Mouse (Mus musculus) hindbrain, postnatal 0 days (tissue): ENCODE measurements around the gene Serinc4. TPM values are rescaled to one million over a fixed set of nuclear protein-coding genes. Genes with fewer than 3 reads are reported as not detected.
"Not testable (repeated sequence)": the region's sequence is repeated elsewhere in the genome, so short reads cannot be mapped to it uniquely, and the experiment has no call there.

ENCODE experiments used
- ATAC-seq: fragments of 200-750 bp; cut with Nextera tagmentation; 2 replicates; pipeline ENCODE4 v1.8.0; 2017; ENCODE audit warnings: mild to moderate bottlenecking, moderate TSS enrichment, moderate library complexity
- DNase-seq: peaks from one replicate; pipeline ENCODE4 v3.0.0-alpha.2; 2015; ENCODE audit warnings: low spot score
- H3K27ac ChIP-seq: fragments of 300-500 bp; sonication (generic); 2 replicates; pipeline ENCODE4 v1.5.1; 2014; ENCODE audit warnings: mild to moderate bottlenecking
- H3K27me3 ChIP-seq: fragments of 300-500 bp; sonication (generic); 2 replicates; pipeline ENCODE4 v1.6.1; 2014; ENCODE audit warnings: low read length, mixed read lengths; ENCODE audit not compliant: insufficient read depth
- H3K36me3 ChIP-seq: fragments of 300-500 bp; sonication (generic); 2 replicates; pipeline ENCODE4 v1.6.1; 2014; ENCODE audit warnings: low read length, mixed read lengths; ENCODE audit not compliant: insufficient read depth
- H3K4me1 ChIP-seq: fragments of 300-500 bp; sonication (generic); 2 replicates; pipeline ENCODE4 v1.6.1; 2014; ENCODE audit warnings: antibody characterized with exemption, low read length, mixed read lengths; ENCODE audit not compliant: insufficient read depth
- H3K4me2 ChIP-seq: fragments of 300-500 bp; sonication (generic); 2 replicates; pipeline ENCODE4 v1.6.1; 2014; ENCODE audit warnings: low read depth, mild to moderate bottlenecking, low read length, moderate library complexity, mixed read lengths
- H3K4me3 ChIP-seq: fragments of 300-500 bp; sonication (generic); 2 replicates; pipeline ENCODE4 v1.5.1; 2014; ENCODE audit warnings: low read length
- H3K9ac ChIP-seq: fragments of 300-500 bp; sonication (generic); replicated peaks from 2 replicates; pipeline ENCODE4 v1.6.1; 2014; ENCODE audit warnings: mild to moderate bottlenecking, low read length, moderate library complexity, mixed read lengths
- H3K9me3 ChIP-seq: fragments of 300-500 bp; sonication (generic); 2 replicates; pipeline ENCODE4 v1.6.1; 2016; ENCODE audit warnings: low read length, mixed read lengths
- CTCF ChIP-seq: IDR thresholded peaks from 2 replicates; pipeline ENCODE4 v1.5.1; 2016; ENCODE audit warnings: antibody characterized with exemption, control low read depth, low read depth
- WGBS: fragments of 180-500 bp; shearing (Covaris S2); extraction: QIAGEN DNeasy Blood & Tissue Kit; methylation state at CpG from one replicate; pipeline ENCODE4 v1.1.7; 2014; 5-methylcytosine and 5-hydroxymethylcytosine counted together
- polyA plus RNA-seq: library from polyadenylated mRNA; unstranded; fragments of >200 nt; fragmentation: Nextera tagmentation; extraction: Ambion mirVana; gene quantifications from 2 replicates; pipeline ENCODE4 v1.2.1, GENCODE M21; 2015
- total RNA-seq: library from RNA; depleted of rRNA; stranded (reverse); fragments of >200 nt; gene quantifications from 2 replicates; pipeline ENCODE4 v1.2.3, GENCODE M21; 2014

Gene Serinc4
- total and polyA plus RNA-seq, 2 experiments from 2014 or later = 1.1 to 1.3 TPM

- TF ChIP-seq CTCF = no peak
- DNase-seq (no peak), ATAC-seq (no peak)
- H3K36me3 ChIP-seq = no peaks in the 10 kb centered on the region
- H3K4me3 ChIP-seq = no peak overlapping the region
- H3K4me1 ChIP-seq = no peaks in the 10 kb centered on the region
- H3K4me2 ChIP-seq = no peak overlapping the region
- 69% methylated on average over 3 of the region's 3 CpGs for WGBS
- no peaks in the 10 kb centered on the region for H3K27me3 ChIP-seq
- H3K27ac ChIP-seq = no peak overlapping the region
- no peaks in the 10 kb centered on the region for H3K9me3 ChIP-seq
- no peak overlapping the region for H3K9ac ChIP-seq
Measured at GRCm38 (mm10) chr2:121477491-121478266, 21.1 kb upstream of the Serinc4 start.

GRCm38 (mm10) chr2:121475306-121475705, 18.7 kb upstream of the Serinc4 start:
- not testable (repeated sequence) for H3K36me3 ChIP-seq, H3K27ac ChIP-seq, ATAC-seq, H3K9ac ChIP-seq, H3K9me3 ChIP-seq, H3K27me3 ChIP-seq, DNase-seq, H3K4me1 ChIP-seq, H3K4me3 ChIP-seq, H3K4me2 ChIP-seq
- 98% methylated on average over 2 of the region's 2 CpGs for WGBS

GRCm38 (mm10) chr2:121474180-121474535, 17.6 kb upstream of the Serinc4 start:
- no peak for TF ChIP-seq CTCF
- ATAC-seq (no peak; the same call in 1 of the 2 replicates), DNase-seq (no peak)
- 0 out of 2 replicates have a peak overlapping the region, but pooled peaks have one; percentile 27 for H3K27ac ChIP-seq
- peak overlapping the region; percentile 60 for H3K4me2 ChIP-seq
- H3K27me3 ChIP-seq = no peaks in the 10 kb centered on the region
- WGBS = 34% methylated on average over 8 of the region's 8 CpGs
- H3K36me3 ChIP-seq = no peaks in the 10 kb centered on the region
- H3K4me1 ChIP-seq = no peaks in the 10 kb centered on the region
- H3K9ac ChIP-seq = no peak overlapping the region; the same call in 1 of the 2 replicates
- H3K9me3 ChIP-seq = no peaks in the 10 kb centered on the region
- peak overlapping the region; percentile 60 for H3K4me3 ChIP-seq

DNA sequence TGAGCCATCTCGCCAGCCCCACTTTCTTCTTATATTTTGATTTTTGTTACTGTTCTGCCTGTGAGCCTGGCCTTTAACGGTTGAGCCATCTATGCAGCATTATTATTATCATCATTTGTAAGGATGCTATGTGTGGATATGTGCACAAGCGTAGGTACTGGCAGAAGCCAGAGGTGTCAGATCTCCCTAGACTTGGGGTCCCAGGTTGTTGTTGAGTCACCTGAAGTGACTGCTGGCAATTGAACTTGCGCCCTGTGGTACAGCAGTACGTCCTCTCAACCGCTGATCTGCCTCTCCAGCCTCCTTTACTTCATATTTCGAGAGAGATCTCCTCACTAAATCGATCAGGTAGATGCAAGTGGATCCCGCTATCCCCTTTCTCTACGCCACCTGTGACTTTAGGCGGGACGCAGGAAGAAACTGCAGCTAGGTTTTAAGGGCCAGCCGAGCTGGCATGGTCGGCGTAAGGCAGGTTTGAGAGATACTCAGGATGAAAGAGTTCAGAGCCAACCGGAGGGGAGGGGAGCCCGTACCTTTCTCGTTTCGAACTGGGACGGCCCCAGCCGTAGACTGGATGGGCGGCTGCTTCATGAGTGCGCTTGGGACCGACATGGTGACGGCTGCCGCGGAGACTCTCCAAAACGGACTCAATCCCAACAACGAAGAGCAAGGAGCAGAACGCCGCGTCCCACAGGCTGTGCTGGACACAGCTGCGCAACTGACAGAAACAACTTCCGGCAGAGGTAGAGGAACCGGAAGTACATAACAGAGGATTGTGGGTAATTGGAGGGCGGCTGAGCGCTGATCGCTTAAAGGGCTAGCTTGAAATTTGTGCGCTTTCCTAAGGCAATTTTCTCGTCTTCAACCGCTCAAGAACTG, 17.0 kb upstream of the Serinc4 start, which contains the start of gene Mfap1b:
TSS of gene Mfap1b (minus strand) at position 767 of the 879 bp plus-strand sequence.
- H3K36me3 ChIP-seq, H3K9ac ChIP-seq, H3K4me1 ChIP-seq, H3K9me3 ChIP-seq, H3K27me3 ChIP-seq: not testable (repeated sequence)
- peak within 1 kb of the TSS; percentile 60 for H3K4me2 ChIP-seq
- H3K4me3 ChIP-seq = peak within 1 kb of the TSS; percentile 60
- DNase-seq (peak; percentile 94), ATAC-seq (peak; percentile 96)
- 7% methylated on average over 39 of the region's 41 CpGs for WGBS
- H3K27ac ChIP-seq = peak within 1 kb of the TSS; percentile 78

DNA sequence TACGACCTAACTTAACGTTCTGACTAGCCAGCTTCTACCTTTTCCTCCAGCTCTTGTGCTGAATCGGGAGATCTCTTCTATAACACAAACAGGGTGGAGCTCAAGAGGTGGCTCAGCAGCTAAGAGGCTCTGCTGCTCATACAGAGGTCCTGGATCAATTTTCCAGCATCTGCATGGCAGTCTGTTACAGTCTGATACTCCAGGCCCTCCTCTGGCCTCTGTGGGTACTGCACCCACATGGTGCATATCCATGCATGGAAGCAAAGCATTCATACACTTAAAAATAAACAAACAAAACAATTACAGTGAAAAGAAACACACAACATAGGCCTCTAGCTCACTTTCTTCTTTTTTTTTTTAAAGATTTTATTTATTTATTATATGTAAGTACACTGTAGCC, 16.2 kb upstream of the Serinc4 start:
- not testable (repeated sequence) for H3K27me3 ChIP-seq, H3K4me1 ChIP-seq, H3K27ac ChIP-seq, H3K4me3 ChIP-seq, H3K4me2 ChIP-seq, H3K9ac ChIP-seq, DNase-seq, ATAC-seq, H3K36me3 ChIP-seq, H3K9me3 ChIP-seq
- WGBS = 97% methylated on average over 3 of the region's 3 CpGs

GRCm38 (mm10) chr2:121468982-121469381, 12.4 kb upstream of the Serinc4 start:
- not testable (repeated sequence) for H3K9me3 ChIP-seq, H3K36me3 ChIP-seq, H3K4me1 ChIP-seq, ATAC-seq, H3K27ac ChIP-seq, DNase-seq, H3K9ac ChIP-seq, H3K27me3 ChIP-seq, H3K4me3 ChIP-seq, H3K4me2 ChIP-seq
- 71% methylated on average over 1 of the region's 6 CpGs for WGBS
